Mouse (Mus musculus): ENCODE results near the gene 3100002H09Rik. TPM values are rescaled to one million over a fixed set of nuclear protein-coding genes. Genes with fewer than 3 reads are reported as not detected.

3100002H09Rik gene
- polyA plus RNA-seq (2021; fragmentation: Nextera tagmentation): not detected in 2 replicates
- long read RNA-seq, experiment 1: 0 reads
- long read RNA-seq, experiment 2: 0 reads

DNA sequence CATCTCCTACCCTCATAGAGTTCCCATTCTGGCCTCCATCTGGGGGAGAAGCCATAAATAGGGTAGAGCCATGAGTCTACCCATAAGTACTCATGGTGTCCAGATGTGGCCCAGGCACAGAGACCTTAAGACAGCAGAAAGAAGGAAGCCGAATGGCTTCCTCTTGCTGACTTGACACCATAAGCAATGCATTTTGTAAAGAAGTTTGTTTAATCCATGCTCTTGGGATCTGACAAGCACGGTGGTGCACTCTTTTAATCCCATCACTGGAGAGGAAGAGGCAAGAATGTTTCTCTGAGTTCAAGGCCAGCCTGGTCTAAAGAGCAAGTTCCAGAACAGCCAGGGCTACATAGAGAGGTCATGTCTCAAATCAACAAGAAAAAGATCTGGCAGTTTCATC lies at the start of gene 3100002H09Rik:
Gene 3100002H09Rik (minus strand): TSS at position 101 of the 400 bp plus-strand sequence.

GRCm38 (mm10) chr4:124656518-124656853 lies 45.9 kb upstream of the 3100002H09Rik start, which contains the start of gene Pou3f1:
TSS of gene Pou3f1 (plus strand) at chr4:124656807.

Other genes with a start within 250 kb of the 3100002H09Rik start
- 5.0 and 5.9 TPM in 2 replicates for gene Pou3f1, start 46.0 kb upstream of the 3100002H09Rik start, polyA plus RNA-seq (2021; fragmentation: Nextera tagmentation)
- gene Utp11, start 82.8 kb upstream of the 3100002H09Rik start, polyA plus RNA-seq (2021; fragmentation: Nextera tagmentation): 33.3 and 33.6 TPM in 2 replicates
- gene Fhl3, start 89.9 kb upstream of the 3100002H09Rik start, polyA plus RNA-seq (2021; fragmentation: Nextera tagmentation): 0.31 and 0.39 TPM in 2 replicates
- gene Sf3a3, start 104.0 kb upstream of the 3100002H09Rik start, polyA plus RNA-seq (2021; fragmentation: Nextera tagmentation): 38.8 and 43.1 TPM in 2 replicates
- gene Inpp5b, start 131.0 kb upstream of the 3100002H09Rik start, polyA plus RNA-seq (2021; fragmentation: Nextera tagmentation): 7.0 and 7.1 TPM in 2 replicates
- gene Mtf1, start 191.3 kb upstream of the 3100002H09Rik start, polyA plus RNA-seq (2021; fragmentation: Nextera tagmentation): 15.0 and 17.9 TPM in 2 replicates
- gene Yrdc, start 239.9 kb upstream of the 3100002H09Rik start, polyA plus RNA-seq (2021; fragmentation: Nextera tagmentation): 17.3 and 27.1 TPM in 2 replicates
- 84.8 and 93.2 TPM in 2 replicates for gene 1110065P20Rik, start 240.4 kb upstream of the 3100002H09Rik start, polyA plus RNA-seq (2021; fragmentation: Nextera tagmentation)